Comparison of ENCODE assay signal across 19 mouse cellular contexts in genomic region chr10:43670745-43671144, GRCm38 (mm10).
"Had no signal": no experiment of that assay in that cellular context is flagged by ENCODE, and none has a peak within 500 bp of the region (broad histone marks: within the 10 kb centered on the region; RNA-seq: fewer than 3 reads in every experiment).

No protein-coding gene starts in this region.

- DNase-seq: kidney, adult 11 months; kidney, adult 8-10 months; kidney, postnatal 10 days; kidney, postnatal 36 days; left cerebral cortex, postnatal 4 days; lung, embryonic 14.5 days; lung, postnatal 10 days; lung, postnatal 36 days; retina, postnatal 1 day; thymus, adult 18-20 months had no signal

- H3K27me3 ChIP-seq: intestine, embryonic 15.5 days; kidney, embryonic 15.5 days; limb, embryonic 13.5 days; midbrain, embryonic 13.5 days; neural tube, embryonic 13.5 days had no signal

- H3K36me3 ChIP-seq: intestine, embryonic 15.5 days; kidney, embryonic 15.5 days; limb, embryonic 13.5 days; midbrain, embryonic 10.5 days; midbrain, embryonic 13.5 days; neural tube, embryonic 13.5 days had no signal

- H3K27ac ChIP-seq: intestine, embryonic 15.5 days; kidney, embryonic 15.5 days; limb, embryonic 13.5 days; midbrain, embryonic 10.5 days; midbrain, embryonic 13.5 days; neural tube, embryonic 13.5 days had no signal

- H3K4me2 ChIP-seq: intestine, embryonic 15.5 days; kidney, embryonic 15.5 days; limb, embryonic 13.5 days; lung, embryonic 14.5 days; midbrain, embryonic 13.5 days; neural tube, embryonic 13.5 days had no signal

- H3K9ac ChIP-seq: intestine, embryonic 15.5 days; kidney, embryonic 15.5 days; limb, embryonic 13.5 days; lung, embryonic 14.5 days; midbrain, embryonic 13.5 days; neural tube, embryonic 13.5 days had no signal

- H3K9me3 ChIP-seq: intestine, embryonic 15.5 days; kidney, embryonic 15.5 days; limb, embryonic 13.5 days; midbrain, embryonic 10.5 days; midbrain, embryonic 13.5 days; neural tube, embryonic 13.5 days had no signal

- H3K4me3 ChIP-seq: intestine, embryonic 15.5 days; kidney, embryonic 15.5 days; limb, embryonic 13.5 days; megakaryocyte, embryonic 14.5 days; midbrain, embryonic 10.5 days; midbrain, embryonic 13.5 days; myocyte; neural tube, embryonic 13.5 days had no signal

- ATAC-seq: intestine, embryonic 15.5 days; midbrain, embryonic 13.5 days; midbrain, embryonic 16.5 days had no signal

- H3K4me1 ChIP-seq: midbrain, embryonic 13.5 days; neural tube, embryonic 13.5 days had no signal
